Mouse (Mus musculus): Measurements from ENCODE around the gene Nudt14. TPM values are rescaled to one million over a fixed set of nuclear protein-coding genes. Genes with fewer than 3 reads are reported as not detected.

Gene Nudt14
- 10 to 100 TPM; 53.5 to 60.1 TPM for polyA plus RNA-seq (2017; shearing (Covaris generic))

GRCm38 (mm10) chr12:112941776-112942713 is at the start of gene Nudt14:
Gene Nudt14 (minus strand): TSS chr12:112942124.

GRCm38 (mm10) chr12:112976371-112977073 is 34.6 kb upstream of the Nudt14 start, which contains the start of gene Btbd6:
Gene Btbd6 (plus strand): TSS chr12:112976482.

GRCm38 (mm10) chr12:112929562-112930352 is 12.2 kb downstream of the Nudt14 start, which contains the start of gene Jag2:
Gene Jag2 (minus strand): TSS chr12:112929776.

Other genes starting within 250 kb of the Nudt14 start
- gene Cep170b, start 221.7 kb downstream of the Nudt14 start, polyA plus RNA-seq (2017; shearing (Covaris generic)) = 1 to 10 TPM; 7.2 to 9.7 TPM
- 10 to 100 TPM in 1 of 2 experiments, 1 to 10 TPM in 1; 3.1 to 11.5 TPM for gene Pld4, start 181.5 kb downstream of the Nudt14 start, polyA plus RNA-seq (2017; shearing (Covaris generic))
- not detected for gene Ahnak2, start 139.5 kb downstream of the Nudt14 start, polyA plus RNA-seq (2017; shearing (Covaris generic))
- gene Clba1, start 133.2 kb downstream of the Nudt14 start, polyA plus RNA-seq (2017; shearing (Covaris generic)) = under 1 TPM in 1 of 2 experiments, not detected in 1; 0.80 TPM
- gene Cdca4, start 112.7 kb downstream of the Nudt14 start, polyA plus RNA-seq (2017; shearing (Covaris generic)) = 10 to 100 TPM; 66.6 to 83.4 TPM
- 10 to 100 TPM; 29.2 to 34.1 TPM for gene Gpr132, start 73.9 kb downstream of the Nudt14 start, polyA plus RNA-seq (2017; shearing (Covaris generic))
- 1 to 10 TPM; 1.1 to 2.1 TPM for gene Jag2, start 12.3 kb downstream of the Nudt14 start, polyA plus RNA-seq (2017; shearing (Covaris generic))
- 10 to 100 TPM; 41.0 to 48.6 TPM for gene Btbd6, start 34.4 kb upstream of the Nudt14 start, polyA plus RNA-seq (2017; shearing (Covaris generic))
- gene Brf1, start 58.6 kb upstream of the Nudt14 start, polyA plus RNA-seq (2017; shearing (Covaris generic)) = 100 to 1,000 TPM; 143 to 169 TPM
- gene Pacs2, start 72.4 kb upstream of the Nudt14 start, polyA plus RNA-seq (2017; shearing (Covaris generic)) = 10 to 100 TPM; 11.4 to 22.8 TPM
- not detected for gene Tex22, start 132.4 kb upstream of the Nudt14 start, polyA plus RNA-seq (2017; shearing (Covaris generic))
- 10 to 100 TPM; 35.7 to 37.9 TPM for gene Mta1, start 156.2 kb upstream of the Nudt14 start, polyA plus RNA-seq (2017; shearing (Covaris generic))
- gene Crip2, start 198.1 kb upstream of the Nudt14 start, polyA plus RNA-seq (2017; shearing (Covaris generic)) = 1 to 10 TPM; 3.1 to 6.4 TPM
- gene Crip1, start 204.2 kb upstream of the Nudt14 start, polyA plus RNA-seq (2017; shearing (Covaris generic)) = 1,000 to 10,000 TPM; 1,349 to 2,216 TPM
- gene Tedc1, start 214.3 kb upstream of the Nudt14 start, polyA plus RNA-seq (2017; shearing (Covaris generic)) = 10 to 100 TPM; 10.4 to 13.7 TPM
- gene Tmem121, start 243.8 kb upstream of the Nudt14 start, polyA plus RNA-seq (2017; shearing (Covaris generic)) = 1 to 10 TPM in 1 of 2 experiments, not detected in 1; 2.8 TPM

All from activated CD4-positive, CD25-positive, alpha-beta regulatory T cell (primary cell).